20 mouse cellular contexts compared by ENCODE assay signal in genomic region chr9:99326881-99327280, GRCm38 (mm10). TPM values are rescaled to one million over a fixed set of nuclear protein-coding genes. Genes with fewer than 3 reads are reported as not detected.
"Had no signal": no experiment of that assay in that cellular context is flagged by ENCODE, and none has a peak within 500 bp of the region (broad histone marks: within the 10 kb centered on the region; RNA-seq: fewer than 3 reads in every experiment).

No protein-coding gene starts in this region.

- H3K4me1 ChIP-seq: limb, embryonic 10.5 days; limb, embryonic 13.5 days; liver, embryonic 12.5 days; liver, embryonic 15.5 days; midbrain, embryonic 12.5 days had no signal

- H3K27me3 ChIP-seq: kidney, embryonic 15.5 days; limb, embryonic 13.5 days; liver, embryonic 12.5 days; liver, embryonic 15.5 days; midbrain, embryonic 12.5 days; neural tube, embryonic 12.5 days; stomach, embryonic 15.5 days had no signal

- H3K4me3 ChIP-seq: kidney, embryonic 15.5 days; limb, embryonic 10.5 days; limb, embryonic 13.5 days; liver, embryonic 12.5 days; liver, embryonic 15.5 days; midbrain, embryonic 12.5 days; neural tube, embryonic 12.5 days; stomach, embryonic 15.5 days had no signal

- ATAC-seq: liver, embryonic 12.5 days had no signal

- H3K36me3 ChIP-seq: kidney, embryonic 15.5 days; limb, embryonic 10.5 days; limb, embryonic 13.5 days; liver, embryonic 12.5 days; liver, embryonic 15.5 days; midbrain, embryonic 12.5 days; neural tube, embryonic 12.5 days; stomach, embryonic 15.5 days had no signal

- DNase-seq: kidney, adult 8-10 months; kidney, postnatal 10 days; kidney, postnatal 36 days; liver; lung, adult 18-20 months; lung, postnatal 14 days; retina, postnatal 1 day; right cerebral cortex, postnatal 25 days; spleen, adult 18-20 months; thymus, postnatal 25 days had no signal

- H3K9me3 ChIP-seq: kidney, embryonic 15.5 days; limb, embryonic 10.5 days; limb, embryonic 13.5 days; liver, embryonic 12.5 days; liver, embryonic 15.5 days; midbrain, embryonic 12.5 days; neural tube, embryonic 12.5 days; stomach, embryonic 15.5 days had no signal

- H3K9ac ChIP-seq: kidney, embryonic 15.5 days; limb, embryonic 13.5 days; liver, embryonic 12.5 days; liver, embryonic 15.5 days; midbrain, embryonic 12.5 days; neural tube, embryonic 12.5 days; stomach, embryonic 15.5 days had no signal

- H3K4me2 ChIP-seq: kidney, embryonic 15.5 days; limb, embryonic 13.5 days; liver, embryonic 12.5 days; liver, embryonic 15.5 days; midbrain, embryonic 12.5 days; neural tube, embryonic 12.5 days; stomach, embryonic 15.5 days had no signal

- H3K27ac ChIP-seq: limb, embryonic 10.5 days; limb, embryonic 13.5 days; liver, embryonic 12.5 days; liver, embryonic 15.5 days; macrophage; midbrain, embryonic 12.5 days; neural tube, embryonic 12.5 days; stomach, embryonic 15.5 days had no signal

RNA-seq across cellular contexts. Expression of gene Esyt3, which starts 31.5 kb away (rescaled TPM):
- total RNA-seq: megakaryocyte, adult 5-6 weeks had no signal
- polyA plus RNA-seq: macrophage had no signal
